Mouse (Mus musculus) heart, adult 18-20 months (tissue): ENCODE measurements around the gene Fam124b. TPM values are rescaled to one million over a fixed set of nuclear protein-coding genes. Genes with fewer than 3 reads are reported as not detected.

Experiments used
- DNase-seq, 2 experiments: peaks; one replicate each; pipeline ENCODE4 v3.0.0; 2021 to 2022; ENCODE audit warnings: mixed read lengths in 1 of 2
- total RNA-seq, 2 experiments: library from RNA; stranded (reverse); gene quantifications; 2 replicates each; pipeline ENCODE4 v1.2.3; 2021

Fam124b gene
- total RNA-seq, 2 experiments from 2014 or later, result 2.8 to 4.1 TPM

DNA sequence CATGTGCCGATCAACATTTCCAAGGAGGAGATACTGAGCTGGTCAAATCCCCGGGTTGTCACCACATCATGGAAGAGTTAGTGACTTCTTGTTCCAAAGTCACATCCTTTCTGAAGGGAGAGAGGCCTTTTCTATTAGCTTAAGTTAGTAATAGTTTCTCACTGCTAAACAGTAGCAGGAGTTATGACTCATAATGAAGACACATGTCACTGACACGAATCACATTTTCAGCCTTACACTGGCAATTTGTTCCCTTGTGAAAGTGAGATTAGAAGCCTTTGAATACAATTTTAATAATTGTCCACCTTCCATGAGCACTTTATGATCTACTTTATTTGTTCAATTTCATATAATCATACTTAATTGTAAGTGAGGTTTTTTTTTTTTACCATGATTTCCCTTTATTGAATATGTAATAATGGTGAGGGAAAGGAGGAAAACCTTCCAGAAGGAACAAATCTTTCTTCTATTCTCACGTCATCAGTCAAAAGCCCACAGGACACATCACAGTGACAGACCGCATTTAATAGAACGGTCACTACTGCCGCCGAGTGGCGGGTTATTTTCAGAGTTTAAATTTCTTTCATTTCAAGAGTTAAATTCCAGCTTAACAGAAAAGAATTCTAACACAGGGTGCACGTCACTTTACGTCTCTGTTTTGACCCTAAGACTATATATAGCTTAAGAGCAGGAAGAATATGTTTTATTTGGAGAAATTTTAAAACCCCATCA lies 40.5 kb downstream of the Fam124b start:
- DNase-seq, result peak in 1 of 2 experiments; percentile 18

DNA sequence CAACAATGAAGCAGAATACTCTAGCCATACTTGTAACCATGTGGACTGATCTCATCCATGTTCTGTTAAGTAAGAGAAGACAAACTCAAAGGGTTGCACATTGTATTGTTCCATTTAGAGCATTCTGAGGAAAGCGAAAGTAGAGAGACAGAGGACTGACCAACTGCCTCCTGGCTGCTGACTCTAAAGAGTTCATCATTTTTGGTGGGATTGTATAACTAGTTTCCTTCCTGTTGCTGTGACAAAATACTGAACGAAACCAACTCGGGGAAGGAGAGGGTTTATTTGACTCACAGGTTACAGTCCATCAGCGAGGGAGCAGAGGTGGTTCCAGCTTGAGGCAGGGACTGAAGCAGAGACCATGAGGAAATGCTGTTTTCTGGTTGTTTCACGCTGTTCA lies 50.6 kb downstream of the Fam124b start:
- DNase-seq, result no peak

DNA sequence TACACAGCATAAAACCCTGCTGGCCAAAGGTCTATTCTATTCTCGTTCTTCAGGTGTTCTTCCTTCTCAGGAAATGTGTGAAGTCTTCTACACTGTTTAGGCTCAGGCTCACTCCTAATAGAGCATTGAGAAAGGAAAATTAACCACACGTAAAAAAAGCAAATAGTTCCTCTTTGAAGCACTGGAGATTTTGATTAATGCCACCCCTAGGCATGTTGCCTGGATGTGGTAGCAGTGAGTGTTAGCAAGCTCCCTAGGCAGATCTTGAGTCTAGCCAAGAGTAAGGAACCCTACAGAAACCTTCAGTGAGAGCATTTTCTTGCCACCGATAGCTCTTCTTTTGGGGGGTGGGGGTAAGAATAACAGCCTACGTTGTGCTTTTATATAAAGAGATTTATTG lies 51.7 kb downstream of the Fam124b start:
- no peak for DNase-seq

DNA sequence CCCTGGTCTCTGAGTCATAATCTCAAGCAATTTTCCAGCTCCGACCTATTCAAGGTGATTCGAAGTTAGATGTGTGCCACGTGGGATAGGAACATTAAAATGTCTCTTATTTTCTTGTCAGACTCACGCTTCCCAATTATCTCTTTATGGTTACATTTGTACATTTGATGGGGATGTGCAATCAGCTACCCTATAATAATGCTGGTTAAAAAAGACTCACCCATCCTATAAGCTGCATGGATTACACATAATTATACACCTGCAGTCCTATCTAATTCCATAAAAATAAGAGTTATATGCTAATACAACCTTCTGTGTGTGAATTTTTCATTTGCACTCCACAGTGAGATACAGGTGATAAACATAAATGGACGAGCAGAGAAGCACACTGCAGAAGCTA lies 52.9 kb downstream of the Fam124b start:
- no peak for DNase-seq

DNA sequence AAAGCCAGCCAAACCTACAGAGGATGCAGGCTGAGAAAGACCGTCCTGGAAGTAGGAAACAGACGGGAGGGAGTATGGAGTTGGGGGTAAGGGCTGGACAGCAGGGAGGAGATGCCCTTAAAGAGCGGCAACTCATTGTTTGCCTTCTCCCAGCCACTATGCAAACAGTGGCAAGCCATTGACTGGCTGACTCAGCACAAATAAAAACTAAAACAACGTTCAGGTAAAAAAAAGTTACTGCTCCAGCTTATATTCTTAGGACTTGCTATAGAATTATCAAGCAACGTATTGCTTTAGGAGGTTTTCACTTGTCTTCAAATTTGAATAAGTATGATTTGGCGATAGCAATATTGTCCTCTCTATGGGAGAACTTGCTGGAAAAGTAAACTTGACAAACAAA lies 55.3 kb downstream of the Fam124b start:
- no peak for DNase-seq

DNA sequence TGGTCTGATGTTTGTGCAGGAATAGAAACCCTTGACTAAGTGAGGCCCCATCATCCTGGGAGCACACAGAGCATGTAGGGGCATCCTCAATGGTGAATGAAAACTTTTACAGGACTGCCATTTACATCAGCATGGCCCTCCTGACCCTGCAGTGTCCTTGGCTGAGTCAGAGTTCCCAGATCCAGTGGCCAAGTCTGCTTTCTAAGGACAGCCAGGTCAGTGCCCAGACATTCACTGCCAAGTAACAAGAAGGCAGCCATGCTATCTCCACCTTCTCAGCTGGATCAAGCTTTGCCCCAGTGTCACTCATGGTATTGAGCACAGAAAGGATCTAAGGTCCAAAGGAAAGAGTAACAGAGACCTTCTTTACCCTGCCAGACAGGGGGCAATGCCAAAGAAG lies 58.7 kb downstream of the Fam124b start:
- peak in 1 of 2 experiments; percentile 5 for DNase-seq

DNA sequence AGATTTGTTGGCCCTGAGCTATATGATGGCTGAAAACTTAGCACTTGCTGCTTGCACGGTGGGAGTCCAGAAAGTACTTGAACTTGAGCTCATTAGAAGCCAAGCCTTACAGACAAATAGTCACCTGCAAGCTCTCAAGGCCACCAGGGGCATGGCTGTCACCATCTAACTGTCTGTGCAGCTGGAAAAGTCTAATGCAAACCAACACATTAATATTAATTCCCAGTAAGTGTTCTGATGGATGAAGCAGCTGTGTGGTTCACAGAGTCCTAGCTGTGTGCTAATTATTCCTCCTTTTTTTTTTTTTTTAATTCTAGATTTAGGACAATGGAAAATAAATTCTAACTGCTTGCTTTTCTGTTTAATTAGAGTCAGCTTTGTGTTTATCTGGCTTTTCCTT lies 63.4 kb downstream of the Fam124b start:
- DNase-seq, result no peak

DNA sequence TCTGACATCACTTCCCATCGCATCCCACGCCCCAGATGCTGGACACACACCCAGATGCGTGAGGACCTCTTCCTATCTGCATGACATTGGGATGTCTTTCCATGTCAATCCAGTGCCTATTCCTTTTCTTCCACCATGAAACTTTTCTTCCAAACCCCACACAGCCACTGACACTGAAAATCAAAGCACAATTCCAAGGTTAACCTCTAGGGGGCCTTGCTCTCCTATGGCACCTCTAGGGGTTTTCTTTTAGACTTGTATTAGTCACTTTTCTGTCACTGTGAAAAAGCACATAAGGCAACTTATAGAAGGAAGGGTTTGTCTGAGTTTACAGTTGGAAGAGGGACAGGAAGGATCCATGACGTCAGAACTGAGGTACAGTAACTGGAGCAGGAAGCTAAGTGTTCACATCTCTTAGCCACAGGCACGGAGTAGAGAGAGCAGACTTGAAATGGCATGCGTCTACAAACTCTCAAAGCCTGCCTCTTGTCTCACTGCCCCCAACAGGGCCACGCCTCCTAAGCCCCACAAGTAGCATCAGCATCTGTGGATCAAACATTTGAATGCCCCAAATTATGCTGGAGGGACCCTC lies 65.1 kb downstream of the Fam124b start:
- DNase-seq, result no peak

DNA sequence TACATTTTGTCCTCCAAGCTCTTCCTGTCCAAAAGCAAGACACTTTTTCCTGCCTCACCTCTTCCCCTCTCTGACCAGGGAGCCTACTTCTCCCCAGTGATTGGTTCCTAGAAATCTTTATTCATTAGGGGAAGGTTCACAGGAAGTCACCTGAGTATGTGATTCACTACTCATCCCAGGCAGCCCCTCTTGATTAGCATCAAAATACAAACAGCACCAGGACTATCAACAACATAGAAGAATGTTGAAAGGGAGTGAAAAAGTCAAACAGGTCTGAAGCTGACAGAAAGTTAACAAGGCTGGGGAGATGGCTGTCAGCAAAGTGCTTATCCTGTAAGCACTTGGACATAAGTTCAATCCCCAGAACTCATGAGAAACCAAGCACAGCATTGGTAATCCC lies 67.6 kb downstream of the Fam124b start:
- no peak for DNase-seq

Other genes with a start within 250 kb of the Fam124b start
- gene Cul3, start 122.0 kb upstream of the Fam124b start, total RNA-seq, result 100 to 1,000 TPM; 136 to 139 TPM
- not detected for gene Gm45261, start 243.0 kb upstream of the Fam124b start, total RNA-seq